Mouse (Mus musculus): ENCODE measurements around the gene Gm28635.
"Not testable (repeated sequence)": the region's sequence is repeated elsewhere in the genome, so short reads cannot be mapped to it uniquely, and the experiment has no call there.

The Gm28635 gene

DNA sequence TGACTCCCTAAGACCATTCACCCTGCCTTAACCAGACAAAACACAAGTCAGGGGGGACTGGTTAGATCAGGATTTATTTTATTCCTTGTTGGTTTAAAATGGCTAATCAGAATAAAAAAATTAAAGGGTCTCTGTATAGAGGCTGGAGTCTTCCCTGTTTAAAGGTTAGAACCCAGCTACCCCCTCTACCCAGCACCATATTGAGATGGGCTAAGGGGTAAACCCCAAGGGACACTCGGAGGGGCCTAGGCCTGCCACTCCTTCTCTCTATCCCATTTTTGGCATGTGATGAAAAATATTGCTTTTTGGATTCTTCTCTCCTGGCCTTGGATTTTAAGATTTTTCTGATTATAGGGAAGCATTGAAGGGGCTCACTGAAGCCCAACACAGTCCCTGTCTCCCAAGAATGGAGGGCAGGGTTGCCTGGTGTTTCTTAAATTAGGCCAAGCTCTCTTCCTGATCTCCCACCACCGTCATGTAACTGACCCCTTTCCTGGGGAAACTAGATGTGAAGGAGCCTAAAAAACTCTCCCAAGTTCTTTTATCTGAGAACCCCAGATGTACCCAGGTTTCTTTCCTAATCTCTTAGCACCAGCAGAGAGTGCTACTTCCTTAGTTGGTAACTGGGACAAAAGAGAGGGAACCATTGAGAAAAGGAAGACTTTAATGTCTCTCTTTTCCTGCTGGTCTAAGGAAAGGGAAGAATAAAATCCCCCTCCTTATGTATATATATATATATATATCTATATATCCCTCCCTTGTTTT lies 10.4 kb upstream of the Gm28635 start:
- no peak for DNase-seq (ENCODE audit: inconsistent age in 2 of 2, low spot score in 1 of 2)

DNA sequence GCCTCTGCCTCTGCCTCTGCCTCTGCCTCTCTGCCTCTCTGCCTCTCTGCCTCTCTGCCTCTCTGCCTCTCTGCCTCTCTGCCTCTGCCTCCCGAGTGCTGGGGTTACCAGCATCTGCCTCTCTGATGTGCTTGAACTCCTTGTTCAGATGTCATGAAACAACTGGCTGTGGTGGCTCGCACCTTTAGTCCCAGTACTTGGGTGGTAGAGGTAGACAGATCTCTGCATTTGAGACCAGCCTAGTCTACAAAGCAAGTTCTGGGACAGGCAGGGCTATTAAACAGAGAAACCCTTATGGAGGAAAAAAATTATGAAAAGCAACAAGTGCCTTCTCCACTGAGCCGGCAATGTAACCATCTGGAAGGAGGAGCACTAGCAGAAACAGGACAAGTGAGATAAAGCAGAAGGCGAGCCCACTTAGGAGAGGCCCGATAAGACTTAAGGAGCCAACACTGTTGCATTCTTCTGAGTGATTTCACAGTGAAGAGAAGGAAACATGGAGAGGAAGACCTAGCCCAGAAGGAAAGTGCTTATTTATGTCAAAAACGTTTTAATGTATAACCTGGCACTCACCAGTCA lies 4.9 kb upstream of the Gm28635 start:
- DNase-seq (ENCODE audit: inconsistent age in 2 of 2, low spot score in 1 of 2): no peak

DNA sequence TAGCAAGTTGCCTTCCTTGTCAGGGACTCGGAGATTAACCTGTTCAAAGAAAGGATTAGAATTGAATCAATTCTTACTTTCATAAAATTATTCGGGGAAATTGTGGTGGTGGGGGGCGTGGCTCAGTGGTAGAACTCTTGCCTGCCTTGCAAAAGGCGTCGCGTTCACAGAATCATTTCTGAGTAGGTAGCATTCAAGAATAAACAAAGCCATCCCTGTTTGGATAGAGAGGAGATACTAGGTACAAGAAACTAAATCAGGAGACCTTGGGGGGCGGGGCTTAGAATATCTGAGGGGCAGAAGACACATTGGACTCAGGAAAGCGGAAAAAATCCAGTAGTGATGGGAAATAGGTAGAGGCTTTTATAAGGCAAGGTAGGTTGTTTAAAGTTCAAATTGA lies 1.2 kb upstream of the Gm28635 start, which contains the start of gene Tmx2:
TSS of gene Tmx2 (minus strand) at position 125 of the 400 bp plus-strand sequence.
- DNase-seq (ENCODE audit: inconsistent age in 2 of 2, low spot score in 1 of 2): peak in 1 of 2 experiments; percentile 54

- DNase-seq (ENCODE audit: inconsistent age in 2 of 2, low spot score in 1 of 2): no peak
Observed at GRCm38 (mm10) chr2:84677270-84677967, 422 bp downstream of the Gm28635 start.

- DNase-seq (ENCODE audit: inconsistent age in 2 of 2, low spot score in 1 of 2): not testable (repeated sequence)
Observed at GRCm38 (mm10) chr2:84671535-84671934, 6.3 kb downstream of the Gm28635 start.

- peak; percentile 81 to 94 for DNase-seq (ENCODE audit: inconsistent age in 2 of 2, low spot score in 1 of 2)
Observed at GRCm38 (mm10) chr2:84670569-84670933, 7.3 kb downstream of the Gm28635 start, which contains the start of gene Selenoh. Selenoh (minus strand) TSS chr2:84670770.

DNA sequence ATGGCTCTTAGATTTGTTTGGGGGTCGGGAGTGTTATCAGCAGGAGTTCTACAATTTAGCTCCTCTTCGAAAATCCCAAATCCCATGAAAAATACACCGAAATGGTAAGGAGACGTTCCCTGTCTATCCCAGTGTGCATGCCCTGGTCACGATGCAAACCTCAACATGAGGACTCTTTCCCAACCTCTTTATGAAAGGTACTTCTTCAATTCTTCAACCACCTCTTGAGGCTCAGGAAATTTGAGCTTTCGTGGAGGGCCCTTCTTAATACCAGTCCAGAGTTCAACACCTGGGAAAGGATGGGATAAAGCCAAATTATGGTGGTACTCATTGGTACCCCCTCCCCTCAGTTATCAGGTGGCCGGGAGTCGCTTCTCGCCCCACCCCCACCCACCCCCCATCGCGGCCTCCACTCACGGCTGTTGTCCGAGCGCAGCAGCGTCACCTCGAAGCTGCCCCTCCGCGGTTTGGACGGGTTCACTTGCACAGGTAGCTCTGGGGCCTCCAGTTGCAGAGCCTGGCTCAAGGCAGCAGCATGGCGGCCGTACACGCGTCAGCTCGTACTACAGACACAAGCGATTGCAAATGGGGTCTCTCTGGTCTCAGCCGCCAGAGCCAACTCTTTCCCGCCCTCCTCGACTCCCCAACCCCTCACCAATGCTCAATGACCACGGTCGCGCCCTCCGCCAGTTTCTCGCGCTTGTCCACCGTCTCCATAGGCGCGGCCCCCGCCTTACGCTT lies 7.8 kb downstream of the Gm28635 start:
- DNase-seq (ENCODE audit: inconsistent age in 2 of 2, low spot score in 1 of 2): no peak

GRCm38 (mm10) chr2:84666081-84666480 lies 11.8 kb downstream of the Gm28635 start:
- peak in 1 of 2 experiments; percentile 41 for DNase-seq (ENCODE audit: inconsistent age in 2 of 2, low spot score in 1 of 2)

DNA sequence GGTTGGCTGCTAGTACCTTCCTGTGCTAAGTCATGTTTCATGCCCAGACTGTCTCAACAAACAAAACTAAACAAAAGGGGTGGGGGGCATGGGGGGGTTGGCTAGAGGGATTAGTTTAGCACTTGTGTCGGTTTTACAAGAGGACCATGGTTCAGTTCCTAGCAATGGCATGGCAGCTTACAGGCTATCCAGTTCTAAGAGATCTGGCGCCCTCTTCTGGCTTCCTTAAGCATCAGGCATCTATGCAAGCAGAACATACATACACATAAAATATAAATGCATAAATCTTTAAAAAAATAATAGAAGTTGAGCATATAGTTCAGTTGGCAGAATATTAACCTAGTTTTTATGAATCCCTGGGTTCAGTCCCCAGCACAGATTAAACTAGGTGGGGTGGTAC lies 15.0 kb downstream of the Gm28635 start:
- peak; percentile 55 to 75 for DNase-seq (ENCODE audit: inconsistent age in 2 of 2, low spot score in 1 of 2)

- DNase-seq (ENCODE audit: inconsistent age in 2 of 2, low spot score in 1 of 2): peak in 1 of 2 experiments; percentile 87
Observed at GRCm38 (mm10) chr2:84660253-84660652, 17.6 kb downstream of the Gm28635 start.

DNA sequence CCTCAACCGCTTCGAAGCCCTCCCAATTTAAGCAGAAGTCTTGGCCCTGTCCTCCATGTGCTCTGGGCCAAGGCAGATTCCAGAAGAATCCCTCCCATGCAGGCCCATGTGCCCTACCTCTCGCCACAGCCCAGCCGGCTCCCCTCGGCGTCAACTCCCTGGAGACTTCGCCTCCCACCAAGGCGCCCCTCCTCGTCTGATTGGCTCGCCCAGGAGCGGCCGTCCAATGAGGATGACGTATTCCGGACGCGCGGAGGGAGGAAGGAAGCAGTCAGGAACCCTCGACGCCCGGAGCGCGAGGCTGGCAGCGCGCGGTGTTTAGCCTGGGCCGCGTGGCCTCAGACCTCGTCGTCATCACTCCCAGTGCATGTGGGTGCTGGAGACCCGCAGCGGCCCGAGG lies 19.0 kb downstream of the Gm28635 start, which contains the start of gene Btbd18:
TSS of gene Btbd18 (plus strand) at position 274 of the 400 bp plus-strand sequence.
- no peak for DNase-seq (ENCODE audit: inconsistent age in 2 of 2, low spot score in 1 of 2)

- no peak for DNase-seq (ENCODE audit: inconsistent age in 2 of 2, low spot score in 1 of 2)
Observed at GRCm38 (mm10) chr2:84655864-84656263, 22.0 kb downstream of the Gm28635 start.

DNA sequence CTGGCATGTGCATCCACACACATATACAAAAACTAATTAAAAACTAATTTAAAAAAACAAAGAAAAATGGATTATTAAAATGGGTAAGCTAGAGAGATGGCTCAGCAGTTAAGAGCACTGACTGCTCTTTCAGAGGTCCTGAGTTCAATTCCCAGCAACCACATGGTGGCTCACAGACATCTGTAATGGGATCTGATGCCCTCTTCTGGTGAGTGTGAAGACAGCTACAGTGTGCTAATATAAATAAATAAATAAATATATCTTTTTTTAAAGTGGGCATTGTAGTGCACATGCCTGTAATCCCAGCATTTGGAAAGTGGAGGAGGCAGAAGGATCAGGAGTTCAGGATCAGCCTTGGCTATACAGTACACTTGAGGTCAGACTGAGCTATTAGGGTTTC lies 24.5 kb downstream of the Gm28635 start:
- no peak for DNase-seq (ENCODE audit: inconsistent age in 2 of 2, low spot score in 1 of 2)

DNA sequence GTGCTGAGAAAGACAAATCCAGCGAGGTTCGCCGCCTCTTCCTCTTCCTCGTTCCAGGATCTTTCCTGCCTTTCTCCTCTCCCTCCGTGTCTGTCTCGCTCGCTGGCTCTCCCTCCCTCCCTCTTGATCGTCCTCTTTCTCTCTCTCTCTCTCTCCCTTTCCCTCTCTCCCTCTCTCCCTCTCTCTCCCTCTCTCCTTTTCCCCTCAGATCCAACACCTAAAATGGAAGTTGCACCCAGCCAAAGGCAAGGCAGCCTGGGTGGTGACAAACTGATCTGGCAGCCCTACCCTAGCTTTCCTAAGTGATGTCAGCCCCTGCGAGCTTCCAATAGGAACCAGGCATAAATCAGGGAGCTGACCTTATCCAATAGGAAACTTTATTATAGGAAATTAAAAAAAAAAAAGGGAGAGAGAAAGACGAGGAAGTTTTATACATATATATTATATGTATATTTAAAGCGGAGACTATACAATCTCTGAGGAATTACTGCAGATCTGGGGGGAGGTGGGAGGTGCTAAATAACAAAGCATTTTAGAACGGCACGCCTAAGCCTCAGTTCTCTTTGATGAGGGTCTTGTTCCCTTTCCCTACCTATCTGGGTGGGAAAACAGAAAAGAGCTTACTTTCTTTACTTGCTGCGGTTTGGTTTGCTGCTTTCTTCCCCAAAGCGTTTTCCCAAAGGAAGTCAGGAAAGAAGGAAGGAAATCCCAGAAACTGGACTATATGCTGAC lies 27.2 kb downstream of the Gm28635 start, which contains the start of gene Ctnnd1:
TSS of gene Ctnnd1 (minus strand) at position 302 of the 732 bp plus-strand sequence.
- DNase-seq (ENCODE audit: inconsistent age in 2 of 2, low spot score in 1 of 2): peak; percentile 89 to 97

GRCm38 (mm10) chr2:84649674-84650073 lies 28.2 kb downstream of the Gm28635 start:
- DNase-seq (ENCODE audit: inconsistent age in 2 of 2, low spot score in 1 of 2): peak in 1 of 2 experiments; percentile 77

DNA sequence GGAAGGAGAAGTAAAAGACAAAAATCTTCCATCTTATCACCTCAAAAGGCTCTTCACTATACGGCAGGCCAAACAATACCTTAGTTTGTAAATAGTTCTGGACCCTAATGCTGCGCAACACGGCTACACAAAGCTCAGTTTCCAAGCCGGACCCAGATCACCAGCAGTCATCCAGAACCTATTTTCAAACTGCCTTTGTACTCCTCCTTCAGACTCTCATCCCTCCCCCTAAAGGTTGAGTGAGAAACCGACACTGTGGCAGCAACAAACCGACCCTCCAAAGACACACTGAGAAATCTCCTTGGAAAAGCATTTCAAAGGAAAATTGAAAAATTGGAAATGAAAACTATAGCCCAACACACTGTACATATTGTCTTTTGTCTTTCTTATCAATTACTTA lies 29.5 kb downstream of the Gm28635 start:
- peak in 1 of 2 experiments; percentile 72 for DNase-seq (ENCODE audit: inconsistent age in 2 of 2, low spot score in 1 of 2)

DNA sequence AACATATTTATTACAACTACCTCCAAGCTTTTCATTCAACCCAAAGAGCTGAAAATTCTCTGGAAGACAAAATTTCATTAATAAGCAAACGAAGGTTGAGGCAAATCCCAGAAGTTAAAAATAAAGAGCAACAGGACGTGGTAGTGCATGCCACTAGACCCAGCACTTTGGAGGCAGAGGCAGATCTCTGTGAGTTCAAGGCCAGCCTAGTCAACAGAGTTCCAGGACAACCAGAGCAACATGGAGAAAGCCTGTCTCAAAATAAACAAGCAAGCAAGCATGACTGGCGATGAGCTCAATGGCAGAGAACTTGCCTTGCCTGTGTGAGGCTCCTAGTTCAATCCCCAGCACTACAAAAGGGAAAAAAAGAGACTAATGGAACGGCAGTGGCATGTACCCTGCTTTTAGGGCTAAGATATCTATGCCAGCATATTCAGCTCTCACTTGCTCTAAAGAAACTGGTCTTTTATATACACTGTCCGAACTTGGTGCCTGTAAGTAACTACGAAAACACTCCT lies 30.7 kb downstream of the Gm28635 start:
- peak in 1 of 2 experiments; percentile 56 for DNase-seq (ENCODE audit: inconsistent age in 2 of 2, low spot score in 1 of 2)

DNA sequence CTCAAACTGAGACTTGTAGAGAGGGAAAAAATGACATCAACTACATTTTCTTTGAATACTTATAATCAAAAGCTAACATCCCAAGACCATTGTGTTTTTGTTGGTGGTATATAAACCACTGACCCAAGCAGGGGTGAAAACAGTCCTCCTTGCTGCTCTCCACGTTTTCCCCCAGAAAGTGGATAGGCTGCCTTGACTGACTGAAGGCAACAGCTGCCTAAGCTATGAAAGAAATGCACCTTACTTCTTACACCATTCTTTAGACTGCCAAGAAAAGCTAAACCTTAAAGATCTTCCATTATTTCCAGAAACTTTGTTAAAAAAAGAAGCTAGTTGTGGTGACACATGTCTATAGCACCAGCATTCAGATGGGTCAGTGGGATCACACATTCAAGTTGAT lies 31.7 kb downstream of the Gm28635 start:
- DNase-seq (ENCODE audit: inconsistent age in 2 of 2, low spot score in 1 of 2): no peak

GRCm38 (mm10) chr2:84640833-84641232 lies 37.0 kb downstream of the Gm28635 start:
- peak in 1 of 2 experiments; percentile 37 for DNase-seq (ENCODE audit: inconsistent age in 2 of 2, low spot score in 1 of 2)

Measured in adrenal gland, adult (tissue).